Mouse (Mus musculus) brain, embryonic 14.5 days (tissue): ENCODE data around the gene Krt5.

Experiments
- CTCF ChIP-seq: fragments of 200-500 bp; IDR thresholded peaks from 2 replicates; pipeline ENCODE4 v1.5.1; 2012; ENCODE audit warnings: inconsistent platforms, mild to moderate bottlenecking, moderate library complexity, borderline replicate concordance; ENCODE audit not compliant: insufficient read depth, insufficient read length; ENCODE audit errors: extremely low read depth
- POLR2A ChIP-seq: fragments of 200-500 bp; IDR thresholded peaks from 2 replicates; pipeline ENCODE4 v1.6.1; 2012; ENCODE audit warnings: mild to moderate bottlenecking, inconsistent platforms, borderline replicate concordance; ENCODE audit not compliant: poor library complexity, insufficient read depth, insufficient read length, severe bottlenecking; ENCODE audit errors: extremely low read depth

DNA sequence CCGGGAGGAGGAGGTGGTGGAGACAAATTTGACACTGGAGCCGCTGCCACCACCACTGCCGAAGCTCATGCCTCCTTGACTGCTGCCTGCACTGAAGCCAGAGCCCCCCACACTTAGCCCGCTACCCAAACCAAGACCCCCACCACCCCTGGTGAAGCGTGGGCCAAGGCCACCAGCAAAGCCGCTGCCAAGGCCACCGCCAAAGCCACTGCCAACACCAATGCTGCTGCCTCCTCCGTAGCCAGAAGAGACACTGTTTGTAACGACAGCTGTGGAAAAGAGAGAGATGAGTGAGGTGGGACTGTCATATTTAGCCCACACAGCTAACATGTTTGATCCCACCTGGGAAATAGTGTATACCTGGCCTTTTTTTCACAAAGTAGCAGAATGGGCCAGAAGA is 5.2 kb downstream of the Krt5 start:
- TF ChIP-seq CTCF, result no peak
- no peak for TF ChIP-seq POLR2A
